Mouse (Mus musculus) adrenal gland, postnatal 4 days (tissue): ENCODE results near the gene Cmtm6. TPM values are rescaled to one million over a fixed set of nuclear protein-coding genes. Genes with fewer than 3 reads are reported as not detected.
A peak's percentile ranks its signal among the peaks of the same experiment; 100 is the strongest.

Experiments used
- DNase-seq, 2 experiments: peaks; one replicate each; pipeline ENCODE4 v3.0.0; 2021 to 2022; ENCODE audit warnings: low spot score in 2 of 2, mixed read lengths in 2 of 2
- total RNA-seq, 2 experiments: library from RNA; stranded (reverse); gene quantifications; 2 replicates each; pipeline ENCODE4 v1.2.3; 2021

Cmtm6 gene
- total RNA-seq, 2 experiments from 2014 or later: 75.0 to 75.9 TPM

GRCm38 (mm10) chr9:114768066-114768465 lies 37.1 kb downstream of the Cmtm6 start:
- DNase-seq: no peak

DNA sequence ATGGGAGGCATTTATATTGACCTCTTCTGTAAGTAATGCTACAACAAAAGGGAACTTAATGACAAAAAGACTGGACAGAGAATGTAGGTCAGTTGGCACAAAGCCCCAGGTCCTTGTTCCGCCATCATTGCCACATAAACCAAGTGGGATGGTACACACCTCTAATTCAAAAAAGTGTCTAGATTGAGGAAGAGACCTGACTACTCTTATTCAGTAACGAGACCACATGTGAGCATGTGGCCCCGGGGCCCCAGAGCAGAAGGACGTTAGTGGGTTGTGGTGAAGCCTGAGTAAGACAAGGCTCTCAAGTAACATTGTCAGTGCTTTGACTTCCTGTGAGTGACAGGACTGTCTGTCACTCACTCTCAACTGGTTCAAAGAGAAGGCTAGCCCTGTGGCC lies 39.3 kb downstream of the Cmtm6 start:
- no peak for DNase-seq

GRCm38 (mm10) chr9:114771565-114771964 lies 40.6 kb downstream of the Cmtm6 start:
- no peak for DNase-seq

GRCm38 (mm10) chr9:114774629-114775028 lies 43.7 kb downstream of the Cmtm6 start:
- DNase-seq: no peak

GRCm38 (mm10) chr9:114775272-114775671 lies 44.4 kb downstream of the Cmtm6 start:
- DNase-seq: no peak

DNA sequence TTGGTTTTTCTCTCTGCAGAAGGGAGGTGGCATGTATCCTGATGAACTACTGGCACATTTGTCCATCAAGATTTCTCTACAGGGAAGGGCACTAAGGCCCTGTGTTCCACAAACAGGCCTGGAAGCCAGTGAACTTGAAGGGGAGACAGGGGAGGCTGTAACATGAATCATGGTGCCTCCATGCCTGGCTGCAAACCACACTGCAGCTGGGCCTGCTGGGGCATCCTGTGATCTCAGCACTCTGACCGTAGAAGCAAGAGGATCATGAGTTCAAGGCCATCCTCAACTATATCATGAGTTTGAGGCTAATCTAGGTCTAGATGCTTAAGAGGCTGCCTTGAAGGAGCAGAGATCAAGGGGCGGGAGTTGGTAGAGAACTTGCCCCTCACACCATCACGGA lies 45.4 kb downstream of the Cmtm6 start:
- no peak for DNase-seq

GRCm38 (mm10) chr9:114777178-114778046 lies 46.5 kb downstream of the Cmtm6 start:
- DNase-seq: no peak

DNA sequence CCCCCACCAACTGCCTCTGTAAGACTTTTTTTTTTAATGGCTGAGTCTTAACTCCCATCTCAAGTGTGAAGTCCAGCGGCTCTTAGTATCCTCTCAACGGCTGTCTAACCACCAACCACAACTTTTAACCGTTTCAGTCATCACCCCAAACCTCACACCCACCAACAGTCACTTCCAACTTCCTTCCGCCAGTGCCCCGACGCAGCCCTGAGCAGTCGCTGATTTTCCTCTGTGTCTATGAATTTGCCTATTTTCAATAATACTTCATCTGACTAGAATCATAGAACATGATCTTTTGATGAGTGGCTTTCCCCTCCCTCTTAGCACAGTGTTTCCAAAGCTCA lies 47.1 kb downstream of the Cmtm6 start:
- DNase-seq: no peak

- no peak for DNase-seq
Observed at GRCm38 (mm10) chr9:114778877-114779276, 48.0 kb downstream of the Cmtm6 start.

DNA sequence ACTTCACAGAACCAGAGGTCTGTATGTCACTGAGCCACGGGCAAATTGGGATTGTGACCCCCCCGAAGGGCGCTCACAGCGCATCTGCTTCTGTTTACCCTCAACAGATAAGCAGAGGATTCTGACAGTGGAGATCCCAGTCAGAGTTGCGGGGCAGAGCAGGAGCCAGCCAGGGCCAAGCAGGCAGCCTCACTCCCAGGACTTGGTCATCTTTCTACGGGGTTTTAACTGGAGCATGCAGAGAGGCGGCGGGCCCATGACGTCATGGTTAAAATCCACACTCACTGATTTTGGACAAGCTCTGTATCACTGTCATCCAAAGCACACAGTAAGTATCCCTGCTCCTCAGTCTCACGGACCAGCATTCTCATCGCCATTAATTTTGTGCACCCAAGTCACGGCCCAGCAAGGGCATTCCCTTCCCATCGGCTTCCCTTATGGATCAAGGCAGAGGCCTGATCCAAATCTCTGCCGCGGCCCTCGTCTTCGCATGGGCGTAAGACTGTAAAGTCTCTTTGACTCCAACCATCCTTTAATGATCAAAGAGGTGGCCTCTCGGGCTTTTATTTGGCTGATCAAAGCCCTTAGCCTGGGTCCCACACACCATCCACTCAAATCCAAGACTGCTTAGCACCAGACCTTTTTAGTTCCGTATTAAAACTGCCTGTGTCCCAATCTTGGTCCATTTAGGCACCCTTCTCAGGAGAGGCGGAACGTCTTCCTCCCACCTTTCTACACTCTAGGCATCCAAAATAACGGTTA lies 49.2 kb downstream of the Cmtm6 start:
- no peak for DNase-seq

DNA sequence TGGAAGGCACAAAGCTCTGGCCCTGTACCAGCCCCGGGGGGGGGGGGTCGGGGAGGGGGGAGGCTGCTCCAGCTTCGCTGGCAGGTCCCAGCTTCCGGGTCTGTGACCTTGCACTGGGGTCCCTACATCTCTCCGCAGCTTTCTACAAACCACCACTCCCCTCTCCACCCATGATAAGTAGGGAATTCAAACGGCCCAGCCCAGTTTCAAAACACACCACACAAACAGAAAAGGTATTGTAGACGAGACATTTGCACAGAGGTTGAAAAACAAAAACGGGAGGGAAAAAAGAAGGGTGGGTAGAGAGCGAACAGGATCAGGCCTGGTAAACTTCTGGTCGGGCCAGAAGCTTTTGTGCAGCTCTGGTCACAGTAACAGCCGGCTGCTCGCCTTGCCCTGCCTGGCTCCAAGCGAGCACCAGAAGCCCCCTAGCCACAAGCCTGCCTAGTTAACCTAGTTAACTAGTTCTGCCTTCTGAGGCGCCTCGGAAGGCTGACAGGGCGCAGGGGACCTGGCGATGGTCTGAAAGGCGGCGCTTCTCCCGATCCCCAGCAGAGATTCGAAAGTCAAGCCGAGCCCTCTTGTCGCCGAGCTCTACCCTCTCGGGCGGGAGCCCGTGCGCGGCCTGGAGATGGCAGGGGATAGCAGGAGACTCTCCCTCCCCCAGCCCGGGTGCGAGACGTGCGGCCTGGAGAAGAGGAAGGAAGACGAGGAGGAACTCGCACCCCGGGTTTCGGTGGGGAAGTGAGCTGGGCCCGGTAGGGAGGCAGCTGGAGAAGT lies 50.0 kb downstream of the Cmtm6 start:
- DNase-seq: no peak

DNA sequence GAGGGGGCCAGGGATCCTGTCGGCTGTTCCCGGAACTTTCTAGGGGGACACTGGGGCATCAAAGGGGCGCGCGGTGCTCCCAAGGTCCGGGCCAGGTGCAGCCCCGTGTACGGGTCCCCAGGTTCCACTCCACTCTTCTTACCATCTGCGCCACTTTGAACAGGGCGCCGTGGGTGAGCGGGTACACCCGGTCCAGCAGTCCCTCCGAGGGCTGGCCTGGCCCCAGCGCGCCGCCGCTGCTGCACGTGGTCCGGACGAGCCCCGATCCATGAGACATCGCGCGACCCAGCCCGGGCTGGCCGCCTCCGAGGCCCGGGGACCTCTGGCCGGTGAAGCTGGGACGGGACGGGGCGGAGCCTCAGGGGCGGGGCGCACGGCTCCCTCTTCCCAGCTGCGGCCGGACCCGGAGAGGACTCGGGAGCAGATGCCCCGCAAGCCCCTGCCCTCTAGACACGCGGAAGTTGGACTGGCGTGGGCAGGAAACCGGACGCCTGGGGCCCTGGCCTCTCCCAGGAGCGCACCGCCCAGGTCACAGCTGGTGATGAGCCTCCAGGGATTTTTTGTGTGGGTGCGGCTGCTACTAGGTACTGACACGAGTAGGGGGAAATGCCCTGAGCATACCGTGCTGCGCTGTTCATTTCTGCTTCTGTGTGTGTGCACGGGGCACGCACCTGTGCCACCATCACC lies 50.8 kb downstream of the Cmtm6 start, which contains the start of gene Cmtm7:
Gene Cmtm7 (minus strand): TSS at position 331 of the 687 bp plus-strand sequence.
- DNase-seq: peak; percentile 60 to 65

DNA sequence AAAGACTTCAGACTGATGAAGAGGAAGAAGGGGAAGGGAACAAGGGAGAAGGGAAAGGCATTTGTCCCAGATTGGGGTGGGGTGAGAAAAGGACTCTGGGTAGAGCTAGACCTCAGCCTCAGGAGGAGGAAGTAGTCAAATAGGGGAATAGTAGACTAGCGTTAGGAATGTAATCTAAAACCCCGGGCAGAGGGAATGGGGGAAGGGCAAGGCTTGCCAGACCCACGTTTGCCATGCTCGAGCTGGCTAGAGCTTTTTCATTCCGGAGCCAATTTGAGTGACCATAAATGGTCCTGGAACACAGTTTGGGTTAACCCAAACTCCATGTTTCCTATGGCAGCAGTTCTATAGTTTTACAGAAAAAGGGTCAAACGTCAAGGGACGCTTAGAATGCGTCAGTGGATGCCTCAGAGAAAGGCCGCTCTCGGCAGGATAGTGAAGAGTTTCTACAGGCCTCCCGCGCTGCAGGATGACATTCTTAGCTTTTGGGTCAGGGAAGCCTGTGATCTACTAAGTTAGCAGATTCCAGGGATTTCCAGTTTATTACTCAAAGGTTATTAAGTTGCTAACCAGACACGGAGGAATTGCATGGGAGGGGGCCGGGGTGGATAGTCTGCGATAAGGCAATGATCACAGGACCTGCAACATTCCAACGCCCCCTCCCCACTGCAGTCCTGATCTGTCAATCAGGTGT lies 54.7 kb downstream of the Cmtm6 start:
- DNase-seq: no peak

DNA sequence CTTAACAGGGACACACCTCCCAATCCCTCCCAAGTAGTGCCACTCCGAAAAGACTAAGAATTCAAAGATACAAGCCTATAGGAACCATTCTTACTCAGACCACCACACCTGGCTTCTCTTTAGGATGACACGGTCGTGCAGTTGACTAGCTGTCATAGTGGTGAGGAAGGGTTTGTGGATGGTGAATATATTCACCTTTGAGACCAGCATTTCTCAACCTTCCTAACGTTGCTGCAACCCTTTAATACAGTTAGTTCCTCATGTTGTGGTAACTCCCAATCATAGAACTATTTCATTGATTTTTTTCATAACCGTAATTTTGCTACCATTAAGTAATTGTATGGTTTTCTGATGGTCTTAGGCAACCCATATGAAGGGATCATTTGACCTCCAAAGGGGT lies 56.2 kb downstream of the Cmtm6 start:
- no peak for DNase-seq

- no peak for DNase-seq
Observed at GRCm38 (mm10) chr9:114787716-114788115, 56.8 kb downstream of the Cmtm6 start.

DNA sequence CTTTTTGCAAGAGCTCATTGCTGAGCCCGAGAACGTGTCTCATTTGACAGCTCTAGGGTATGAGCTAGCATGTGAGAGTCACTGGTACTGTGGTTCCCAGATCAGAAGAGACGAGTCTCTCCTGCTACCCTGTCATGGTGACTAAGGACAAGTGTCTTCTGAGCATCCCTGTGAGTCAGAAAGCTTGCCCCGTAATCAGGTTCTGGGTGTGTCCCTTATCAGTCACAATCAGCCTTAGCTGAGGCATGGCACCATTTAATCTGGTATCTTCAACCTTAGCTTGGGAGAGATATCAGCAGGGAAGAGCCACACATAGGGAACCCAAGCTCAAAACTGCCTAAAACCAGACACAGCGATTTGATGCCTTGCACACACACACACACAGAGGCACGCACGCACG lies 57.8 kb downstream of the Cmtm6 start:
- no peak for DNase-seq

DNA sequence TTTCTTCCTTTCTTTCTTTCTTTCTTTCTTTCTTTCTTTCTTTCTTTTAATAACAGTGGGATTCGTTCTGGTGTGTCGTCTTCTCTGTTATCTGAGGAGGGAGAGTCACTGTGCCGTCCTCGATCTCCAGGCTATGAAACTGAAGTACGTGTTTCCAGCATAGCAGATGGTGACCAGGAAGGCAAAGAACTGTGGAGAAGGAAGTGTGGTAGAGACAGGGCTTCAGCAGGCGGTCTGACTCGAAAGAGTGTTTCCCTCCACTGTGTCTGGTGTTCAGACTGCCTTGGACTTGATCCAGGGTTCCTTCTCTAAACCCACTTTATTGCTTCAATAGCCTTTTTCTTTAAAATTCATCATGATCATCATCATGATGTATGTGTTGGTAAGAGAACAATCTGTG lies 58.6 kb downstream of the Cmtm6 start:
- no peak for DNase-seq

- DNase-seq: no peak
Observed at GRCm38 (mm10) chr9:114789989-114790388, 59.1 kb downstream of the Cmtm6 start.

DNA sequence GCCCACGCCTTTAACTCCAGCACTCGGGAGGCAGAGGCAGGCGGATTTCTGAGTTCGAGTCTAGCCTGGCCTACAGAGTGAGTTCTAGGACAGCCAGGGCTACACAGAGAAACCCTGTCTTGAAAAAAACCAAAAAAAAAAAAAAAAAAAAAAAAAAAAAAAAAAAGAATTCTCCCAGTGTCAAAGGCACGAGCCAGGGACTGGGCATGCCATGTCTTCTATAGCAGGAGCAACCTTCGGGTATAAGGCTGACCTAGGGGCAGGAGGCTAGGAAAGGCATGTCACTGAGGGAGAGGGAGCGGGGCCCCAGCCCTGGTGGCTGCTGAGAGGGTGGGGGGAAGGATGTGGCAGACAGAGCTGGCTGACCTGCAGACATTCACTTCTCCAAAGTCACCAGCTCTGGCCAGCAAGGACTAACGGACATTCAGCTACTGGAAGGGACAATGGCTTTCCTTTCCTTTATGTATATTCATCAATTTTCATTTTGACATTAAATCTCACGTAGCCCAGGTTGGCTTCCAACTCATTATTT lies 62.9 kb downstream of the Cmtm6 start:
- DNase-seq: no peak

GRCm38 (mm10) chr9:114794491-114794890 lies 63.6 kb downstream of the Cmtm6 start:
- no peak for DNase-seq
